Mouse (Mus musculus): ENCODE measurements around the gene Ptgir. TPM values are rescaled to one million over a fixed set of nuclear protein-coding genes. Genes with fewer than 3 reads are reported as not detected.
"Not testable (repeated sequence)": the region's sequence is repeated elsewhere in the genome, so short reads cannot be mapped to it uniquely, and the experiment has no call there.

Ptgir gene
- total RNA-seq, 1 experiment from 2014 or later: 1.2 TPM

DNA sequence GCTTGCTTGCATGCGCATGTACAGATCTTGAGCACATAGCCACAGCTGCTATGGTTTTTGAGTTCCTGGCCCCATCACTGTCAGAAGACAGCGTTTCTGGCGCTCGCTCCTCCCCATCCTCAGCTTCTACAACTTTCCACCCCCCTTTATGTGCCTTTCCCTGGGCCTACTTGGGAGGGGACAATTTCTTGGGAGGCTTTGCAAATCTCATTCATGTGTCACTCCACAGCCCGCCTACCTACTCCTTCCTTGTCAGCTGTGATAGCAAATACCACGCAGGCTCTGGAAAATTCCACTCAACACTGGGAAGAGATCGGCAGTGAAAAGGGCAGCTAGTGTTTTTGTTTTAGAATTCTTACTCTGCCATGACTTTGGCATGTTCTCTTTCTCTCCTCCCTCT lies 34.0 kb downstream of the Ptgir start:
- peak; percentile 63 for DNase-seq

DNA sequence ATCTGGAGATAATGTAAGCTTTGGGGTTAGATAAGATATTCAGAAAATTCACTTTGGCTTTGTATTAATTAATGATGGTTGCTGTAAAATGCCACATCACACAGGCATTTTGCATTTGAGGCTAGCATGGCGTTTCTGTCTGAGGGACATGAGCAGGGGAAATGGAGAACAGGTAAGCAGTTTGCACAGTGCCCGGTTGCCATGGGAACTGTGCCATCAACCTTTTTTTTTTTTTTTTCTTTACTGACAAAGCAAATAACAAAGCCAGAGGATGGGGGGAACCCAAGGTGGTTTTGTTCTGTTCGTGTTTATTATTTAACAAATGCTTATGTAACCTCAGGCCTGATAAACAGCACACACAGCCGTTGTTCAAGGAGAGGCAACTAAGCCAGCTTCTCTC lies 36.6 kb downstream of the Ptgir start:
- DNase-seq: no peak

DNA sequence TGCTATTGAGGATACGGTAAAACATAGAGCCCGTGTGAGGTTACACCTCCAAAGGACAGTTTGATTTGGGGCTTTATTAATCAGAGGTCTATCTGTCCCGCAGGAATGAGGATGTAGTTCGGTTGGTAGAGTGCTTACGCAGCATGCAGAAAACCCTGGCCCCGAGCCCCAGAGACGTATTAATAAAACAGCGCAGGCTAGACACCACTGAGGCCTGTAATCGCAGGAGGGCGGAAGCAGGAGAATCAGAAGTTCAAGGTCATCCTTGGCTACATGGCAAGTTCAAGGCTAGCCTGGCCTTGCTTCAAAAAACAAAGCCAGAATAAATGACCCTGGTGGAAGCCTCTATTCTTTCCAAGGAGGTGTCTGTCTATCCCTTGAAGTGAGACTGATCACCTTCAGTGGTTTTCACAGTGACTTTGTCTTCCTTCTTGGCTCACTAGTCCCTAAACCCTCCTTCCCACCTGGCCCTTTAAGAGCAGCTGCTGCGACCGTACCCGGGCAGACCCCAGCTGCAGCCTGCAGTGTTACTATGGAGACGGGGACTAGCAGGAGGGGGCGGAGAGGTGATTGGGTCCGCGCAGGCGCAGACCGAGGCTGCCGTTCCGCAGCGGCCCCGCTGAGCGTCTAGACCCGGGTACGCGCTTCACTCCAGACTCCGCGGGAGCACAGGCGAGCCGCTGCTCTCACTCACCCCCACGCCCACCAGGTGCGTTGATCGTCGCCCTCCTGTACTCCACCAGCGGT lies 37.9 kb downstream of the Ptgir start, which contains the start of gene Pnmal2:
TSS of gene Pnmal2 (plus strand) at position 622 of the 747 bp plus-strand sequence.
- DNase-seq: peak; percentile 93

DNA sequence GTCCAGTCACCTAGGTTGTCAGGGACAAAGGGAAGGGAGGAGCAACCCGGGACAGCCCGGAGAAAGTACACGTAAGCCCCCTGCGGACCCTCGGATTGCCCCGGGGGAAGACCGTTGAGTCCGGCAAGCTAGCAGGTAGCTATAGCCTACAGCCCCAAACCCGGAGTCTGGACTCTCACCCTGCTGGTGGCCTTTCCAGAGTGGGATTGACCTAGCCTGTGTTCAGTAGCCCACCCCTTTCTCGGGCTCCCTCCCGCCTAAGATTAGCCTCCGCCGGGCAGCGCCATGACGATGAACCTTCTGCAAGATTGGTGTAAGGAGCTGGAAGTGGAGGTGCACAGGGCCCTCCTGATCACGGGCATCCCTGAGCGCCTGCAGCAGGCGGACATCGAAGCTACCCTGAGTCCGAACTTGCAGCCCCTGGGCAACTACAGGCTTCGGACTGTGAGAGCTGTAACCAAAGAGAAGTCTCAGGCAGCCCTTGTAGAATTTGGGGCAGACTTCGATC lies 38.6 kb downstream of the Ptgir start:
- no peak for DNase-seq

DNA sequence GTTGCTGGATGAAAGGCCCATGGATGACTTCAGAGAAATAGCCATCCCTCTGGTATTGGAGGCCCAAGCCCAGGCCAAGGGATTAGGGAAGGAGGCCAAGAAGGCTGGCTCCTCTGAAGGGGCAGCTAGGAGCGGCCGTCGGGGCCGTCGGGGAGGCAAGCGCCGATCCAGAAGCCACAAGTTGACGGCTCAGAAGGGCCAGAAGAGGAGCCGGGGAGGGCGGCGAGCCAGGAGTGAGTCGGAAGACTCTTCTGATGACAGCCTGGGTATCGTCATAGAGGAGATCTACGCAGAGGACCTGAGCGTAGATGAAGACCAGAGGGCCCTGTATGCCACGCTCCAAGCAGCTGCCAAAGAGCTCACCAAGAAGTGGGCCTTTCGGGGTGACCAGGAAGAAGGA lies 39.1 kb downstream of the Ptgir start:
- peak; percentile 24 for DNase-seq

DNA sequence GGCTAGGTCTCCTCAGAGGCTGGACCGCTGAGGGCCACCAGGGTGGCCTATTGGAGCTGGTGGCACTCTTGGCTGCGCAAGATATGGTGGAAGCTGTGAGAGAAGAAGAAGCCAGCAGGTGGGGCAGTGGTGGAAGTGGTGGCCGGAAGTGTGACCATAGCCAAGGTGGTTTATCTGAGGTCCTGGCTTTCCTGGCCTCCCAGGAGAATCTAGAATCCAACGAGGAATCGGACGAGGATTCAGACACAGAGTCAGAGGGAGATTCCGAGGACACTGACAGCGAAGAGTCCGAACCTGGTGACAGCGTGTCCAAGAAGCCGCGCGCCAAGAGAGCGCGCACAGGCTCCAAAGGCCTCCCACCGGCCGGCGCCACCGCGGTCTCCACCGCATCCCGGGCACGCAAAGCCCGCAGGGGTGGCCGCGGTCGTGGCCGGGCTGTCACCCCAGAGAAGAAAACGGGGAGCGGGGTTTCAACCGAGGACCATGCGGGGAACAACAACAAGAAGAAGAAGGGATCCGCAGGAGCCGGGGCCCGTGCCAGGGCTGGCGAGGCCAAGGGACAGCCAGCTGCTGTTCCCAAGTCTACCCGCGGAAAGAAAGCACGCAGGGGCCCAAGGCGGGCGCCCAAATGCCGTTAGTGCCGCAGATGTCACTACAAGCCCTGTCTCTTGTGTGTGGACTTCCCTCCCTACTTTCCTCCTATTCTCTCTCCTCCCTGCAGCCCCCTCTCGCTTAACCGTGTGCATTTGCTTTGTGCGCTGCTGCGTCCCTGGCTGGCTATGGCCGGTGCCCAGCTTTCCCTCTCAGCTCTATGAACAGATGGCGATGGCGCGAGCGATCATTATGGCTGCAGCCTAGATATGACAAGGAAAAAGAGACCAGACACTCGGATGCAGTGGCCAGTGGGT lies 40.4 kb downstream of the Ptgir start:
- DNase-seq: peak; percentile 25

DNA sequence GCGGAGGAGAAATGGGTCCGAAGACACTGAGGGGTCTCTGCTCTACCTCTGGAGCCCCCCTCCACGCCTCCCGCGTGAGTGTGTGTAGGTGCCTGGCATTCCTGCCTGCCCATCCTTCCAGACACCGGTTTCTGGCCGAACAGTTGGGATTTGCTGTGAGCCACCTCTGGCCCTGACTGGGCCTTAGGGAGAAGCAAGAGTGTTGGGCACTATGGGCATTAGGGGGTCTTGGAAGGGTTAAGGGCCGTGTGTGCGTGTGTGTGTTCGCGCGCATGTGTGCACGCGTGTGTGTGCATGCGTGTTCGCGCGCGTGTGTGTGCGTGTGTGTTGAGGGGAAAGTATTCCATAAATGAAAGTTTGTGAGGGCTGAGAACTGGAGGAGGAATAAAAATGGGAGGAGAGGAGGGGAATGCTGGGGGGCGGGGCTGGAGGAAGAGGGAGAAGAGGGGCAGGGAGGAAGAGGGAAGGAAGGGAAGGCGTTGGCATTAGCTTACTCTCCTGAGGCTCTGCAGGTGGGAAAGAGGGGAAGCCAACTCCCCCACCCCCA lies 41.1 kb downstream of the Ptgir start:
- no peak for DNase-seq

DNA sequence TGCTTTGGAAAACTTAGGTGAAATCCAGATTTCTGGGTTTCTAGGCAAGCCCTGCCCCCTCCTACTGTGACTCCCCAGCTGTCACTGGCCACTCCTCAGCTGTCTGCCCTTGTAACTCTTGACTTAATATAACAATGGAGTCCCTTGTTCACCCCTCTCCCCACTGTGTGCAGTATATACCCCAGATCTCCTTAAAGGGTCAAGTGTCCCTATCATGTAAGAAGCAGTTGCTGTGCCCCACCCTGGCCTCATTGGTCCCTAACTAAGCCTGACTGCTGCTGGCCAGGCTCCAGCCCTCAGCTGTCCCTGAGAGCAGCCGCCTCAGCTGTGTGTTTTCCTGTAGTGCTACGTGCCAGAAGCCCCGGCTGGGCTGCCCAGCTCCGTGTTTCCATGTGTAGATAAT lies 41.7 kb downstream of the Ptgir start:
- peak; percentile 56 for DNase-seq

DNA sequence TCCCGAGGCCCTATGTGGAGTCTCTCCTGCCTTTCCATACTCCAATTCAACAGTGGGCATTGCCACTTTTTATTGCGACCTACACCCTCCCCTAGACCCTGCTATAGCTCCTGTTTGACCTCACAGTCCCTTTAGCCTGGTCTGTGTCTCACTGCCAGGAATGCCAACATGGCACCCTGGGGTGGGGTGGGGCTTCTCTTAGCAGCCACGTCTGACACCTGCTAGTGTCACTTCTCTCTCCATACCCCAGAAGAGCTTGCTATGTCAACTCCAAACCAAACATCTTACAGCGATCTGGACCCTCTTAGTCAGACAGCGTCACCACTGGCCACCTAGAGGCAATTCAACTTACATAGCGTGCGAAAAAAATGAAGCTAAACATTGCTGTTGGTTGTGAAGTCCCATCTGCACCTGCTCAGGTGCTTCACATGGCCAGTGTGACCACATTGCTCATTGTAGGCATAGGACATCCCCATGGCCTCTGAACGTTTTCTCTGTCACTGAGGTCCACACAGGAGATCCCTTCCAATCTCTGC lies 42.7 kb downstream of the Ptgir start:
- DNase-seq: no peak

DNA sequence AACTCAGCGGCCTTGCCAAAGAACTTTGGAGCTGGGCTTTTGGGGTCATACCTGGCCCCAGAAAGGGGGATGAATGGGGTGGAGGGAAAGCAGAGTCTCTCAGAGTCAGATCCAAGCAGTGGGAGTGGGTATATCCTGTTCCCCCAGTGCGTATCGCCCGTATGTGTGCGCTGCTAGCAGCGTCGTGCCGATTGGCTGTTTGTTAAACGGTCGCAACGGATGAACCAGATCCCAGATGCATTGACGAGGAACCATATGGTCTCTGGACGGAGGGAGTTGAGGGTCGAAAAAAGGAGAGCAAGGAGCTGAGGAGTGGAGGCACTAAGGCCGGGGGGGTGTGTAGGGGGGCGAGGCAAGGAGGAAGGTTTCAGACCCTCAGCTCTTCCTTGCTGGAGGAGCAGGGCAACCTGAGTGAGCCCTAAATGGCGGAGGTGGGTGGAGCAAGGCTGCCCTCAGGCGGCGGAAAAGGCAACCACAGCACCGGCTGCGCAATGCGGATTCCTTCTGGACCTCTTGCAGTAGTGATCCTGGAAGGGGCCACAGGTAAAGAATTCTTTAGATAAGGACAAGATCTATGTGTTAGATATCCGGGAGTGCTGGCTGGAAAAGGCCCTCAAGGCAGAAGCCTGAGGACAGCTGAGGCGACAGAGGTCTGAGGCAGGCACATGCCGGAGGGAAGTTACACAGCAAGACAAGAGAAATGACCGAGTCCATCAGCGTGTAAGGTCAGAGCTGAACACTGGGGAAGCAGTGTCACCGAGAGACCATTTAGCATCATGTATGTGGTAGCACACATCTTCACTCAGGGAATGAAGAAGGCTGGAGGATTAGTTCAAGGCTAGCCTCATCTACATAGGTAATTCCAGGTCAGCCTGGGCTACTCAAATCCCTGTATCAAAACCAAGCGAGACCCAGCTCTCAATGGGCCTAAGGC lies 43.9 kb downstream of the Ptgir start:
- DNase-seq: peak; percentile 85

DNA sequence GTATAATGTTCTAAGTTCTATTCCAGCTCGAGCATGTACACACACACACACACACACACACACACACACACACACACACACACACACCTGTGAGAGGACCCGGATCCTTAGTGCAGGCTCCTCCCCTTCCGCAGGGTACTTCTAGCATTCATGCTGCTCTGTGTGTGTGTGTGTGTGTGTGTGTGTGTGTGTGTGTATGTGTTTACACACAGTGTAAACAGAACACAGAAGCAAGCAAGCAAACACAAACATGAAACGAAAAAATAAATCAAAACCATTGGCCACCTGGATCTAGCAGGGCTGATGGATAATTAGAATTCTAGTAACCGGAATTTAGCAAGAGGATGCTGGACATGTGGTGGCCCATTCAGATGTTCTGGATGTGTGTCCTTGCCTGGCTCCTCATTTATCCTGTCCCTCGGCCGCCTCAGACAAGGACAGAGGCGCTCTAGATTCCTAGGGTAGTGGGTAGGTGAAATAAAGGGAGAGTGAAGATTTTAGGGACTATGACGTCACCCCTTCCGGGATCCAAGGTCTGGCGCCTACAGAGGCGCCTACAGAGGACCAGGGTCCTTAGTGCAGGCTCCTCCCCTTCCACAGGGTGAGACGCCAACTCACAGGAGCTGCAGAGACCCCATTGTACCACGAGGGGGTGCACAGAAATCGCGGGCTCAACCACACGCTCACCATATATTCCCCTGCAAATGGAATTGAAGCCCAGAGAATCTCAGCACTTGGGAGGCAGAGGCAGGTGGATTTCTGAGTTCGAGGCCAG lies 44.8 kb downstream of the Ptgir start:
- DNase-seq: peak; percentile 89

DNA sequence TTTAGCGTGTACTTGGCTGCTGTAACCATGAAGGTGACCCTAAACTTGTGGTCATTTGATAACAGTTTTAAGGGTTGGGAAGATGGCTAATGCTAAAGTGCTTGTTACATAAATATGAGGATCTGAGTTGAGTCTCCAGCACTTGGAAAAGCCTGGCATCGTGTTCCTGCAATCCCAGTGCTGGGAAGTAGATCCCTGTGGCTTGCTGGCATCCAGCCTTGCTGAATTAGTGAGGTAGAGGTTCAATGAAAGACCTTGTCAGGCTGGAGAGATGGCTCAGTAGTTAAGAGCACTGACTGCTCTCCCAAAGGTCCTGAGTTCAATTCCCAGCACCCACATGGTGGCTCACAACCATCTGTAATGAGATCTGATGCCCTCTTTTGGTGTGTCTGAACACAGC lies 47.5 kb downstream of the Ptgir start:
- DNase-seq: not testable (repeated sequence)

DNA sequence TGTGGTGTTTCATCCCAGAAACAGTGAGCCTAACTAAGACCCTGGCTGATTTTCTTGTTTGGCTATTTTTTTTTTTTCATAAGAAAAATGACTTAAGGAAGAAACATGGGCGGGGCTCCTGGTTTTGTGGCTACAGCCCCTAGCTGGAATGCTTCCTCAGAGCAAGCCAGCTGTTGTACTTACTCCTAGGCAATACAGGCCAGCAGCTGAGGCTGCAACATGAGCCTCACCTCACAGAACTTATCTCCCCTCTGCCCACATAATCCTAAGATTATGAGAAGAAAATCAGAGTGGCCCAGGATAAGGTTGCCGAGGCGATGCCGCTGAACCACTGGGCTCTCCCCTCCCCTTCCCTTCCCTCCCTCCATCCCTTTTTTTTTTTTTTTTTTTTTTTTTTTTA lies 49.4 kb downstream of the Ptgir start:
- no peak for DNase-seq

DNA sequence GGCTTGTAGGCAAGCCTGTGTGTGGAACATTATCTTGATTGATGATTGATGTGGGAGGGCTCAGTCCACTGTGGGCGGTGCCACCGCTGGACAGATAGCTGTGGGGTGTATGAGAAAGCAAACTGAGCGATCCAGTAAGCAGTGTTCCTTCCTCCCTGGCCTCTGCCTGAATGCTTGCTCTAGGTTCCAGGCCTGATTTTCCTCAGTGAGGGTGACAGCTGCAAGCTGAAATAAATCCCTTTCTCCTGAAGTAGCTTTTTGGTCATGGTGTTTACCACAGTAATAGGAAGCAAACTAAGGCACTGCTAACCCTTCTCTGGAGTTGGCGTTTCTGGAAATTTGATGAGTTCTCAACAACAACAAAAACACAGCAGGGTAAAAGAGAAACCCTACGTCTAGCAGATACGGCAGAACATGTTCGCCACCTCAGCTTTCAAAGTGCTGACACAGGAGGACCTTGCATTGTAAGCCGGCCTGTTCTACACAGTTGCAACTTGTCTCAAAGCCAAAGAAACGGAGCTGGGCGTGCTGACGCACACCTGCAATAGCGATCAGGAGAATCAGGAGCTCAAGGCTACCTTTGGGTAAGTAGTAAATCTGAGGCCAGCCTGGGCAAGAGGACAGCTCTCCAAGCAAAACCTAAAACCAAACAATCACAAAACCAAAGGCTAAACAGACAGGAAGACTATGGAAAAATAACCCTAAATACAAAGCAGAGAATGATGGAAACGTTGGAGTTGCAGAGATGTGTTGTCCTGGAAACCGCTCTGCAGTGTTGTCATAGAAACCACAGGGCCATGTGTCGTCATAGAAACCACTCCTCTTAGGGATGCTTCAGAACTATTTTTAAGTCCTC lies 50.3 kb downstream of the Ptgir start:
- DNase-seq: no peak

DNA sequence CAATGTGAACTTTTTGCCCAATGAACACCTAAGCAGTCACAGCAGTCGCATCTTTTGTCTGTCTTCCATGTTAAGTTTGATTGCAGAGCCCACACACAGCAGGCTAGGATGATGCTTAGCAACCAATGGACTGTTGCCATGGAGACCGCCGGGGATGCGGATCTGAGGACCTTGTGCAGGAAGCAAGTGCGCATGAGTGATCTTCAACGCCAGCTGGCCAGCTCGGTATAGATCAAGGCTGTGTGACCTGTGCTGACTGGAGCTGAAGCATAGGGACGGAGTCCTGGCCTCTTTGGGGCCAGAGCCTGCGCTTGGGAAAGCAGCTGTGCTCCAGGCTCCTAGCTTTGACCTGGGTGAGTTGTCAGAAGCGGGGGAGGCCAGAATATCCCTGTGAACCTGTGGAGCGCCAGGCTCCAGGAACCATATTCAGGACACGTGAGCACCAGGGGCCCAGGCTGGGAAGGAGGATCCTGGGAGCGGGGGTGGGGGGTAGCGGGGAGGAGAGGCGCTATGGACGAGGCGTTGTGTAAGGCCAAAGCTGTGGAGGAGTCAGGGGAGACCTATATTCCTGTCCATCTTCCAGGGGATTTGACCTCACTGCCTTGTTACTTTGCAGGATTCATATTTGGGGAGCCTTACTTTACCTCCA lies 53.4 kb downstream of the Ptgir start, which contains the start of gene Pnmal1:
TSS of gene Pnmal1 (plus strand) at position 141 of the 649 bp plus-strand sequence.
- DNase-seq: peak; percentile 90
